Mouse (Mus musculus) forebrain, embryonic 14.5 days (tissue): ENCODE measurements around the gene Kctd21. TPM values are rescaled to one million over a fixed set of nuclear protein-coding genes. Genes with fewer than 3 reads are reported as not detected.

ENCODE experiments used
- ATAC-seq: fragments of 200-750 bp; cut with Nextera tagmentation; 2 replicates; pipeline ENCODE4 v1.8.0; 2017; ENCODE audit warnings: mild to moderate bottlenecking, moderate library complexity
- DNase-seq: peaks from one replicate; pipeline ENCODE4 v3.0.0-alpha.2; 2015; ENCODE audit warnings: low spot score
- H3K27ac ChIP-seq: fragments of 300-500 bp; sonication (generic); 2 replicates; pipeline ENCODE4 v1.5.1; 2014; ENCODE audit warnings: low read depth, mild to moderate bottlenecking, control low read depth, low read length, moderate library complexity
- H3K27me3 ChIP-seq: fragments of 300-500 bp; sonication (generic); replicated peaks from 2 replicates; pipeline ENCODE4 v1.6.1; 2014; ENCODE audit warnings: low read length, control low read depth, mixed read lengths; ENCODE audit not compliant: control insufficient read depth, insufficient read depth
- H3K36me3 ChIP-seq: fragments of 300-500 bp; sonication (generic); 2 replicates; pipeline ENCODE4 v1.6.1; 2014; ENCODE audit warnings: low read length, control low read depth; ENCODE audit not compliant: control insufficient read depth, insufficient read depth
- H3K4me1 ChIP-seq: fragments of 300-500 bp; sonication (generic); 2 replicates; pipeline ENCODE4 v1.6.1; 2014; ENCODE audit warnings: antibody characterized with exemption, low read length, control low read depth; ENCODE audit not compliant: control insufficient read depth, insufficient read depth
- H3K4me2 ChIP-seq: fragments of 300-500 bp; sonication (generic); 2 replicates; pipeline ENCODE4 v1.6.1; 2014; ENCODE audit warnings: mild to moderate bottlenecking, control low read depth, low read length
- H3K4me3 ChIP-seq: fragments of 300-500 bp; sonication (generic); 2 replicates; pipeline ENCODE4 v1.5.1; 2014; ENCODE audit warnings: low read depth, low read length, control low read depth
- H3K9ac ChIP-seq: fragments of 300-500 bp; sonication (generic); 2 replicates; pipeline ENCODE4 v1.6.1; 2014; ENCODE audit warnings: mild to moderate bottlenecking, low read length, control low read depth, moderate library complexity
- H3K9me3 ChIP-seq: fragments of 300-500 bp; sonication (generic); replicated peaks from 2 replicates; pipeline ENCODE4 v1.6.1; 2016; ENCODE audit warnings: low read length, control low read depth, mixed read lengths; ENCODE audit not compliant: control insufficient read depth
- WGBS: fragments of 180-500 bp; shearing (Covaris S2); extraction: QIAGEN DNeasy Blood & Tissue Kit; methylation state at CpG from one replicate; pipeline ENCODE4 v1.1.7; 2014; 5-methylcytosine and 5-hydroxymethylcytosine counted together
- polyA plus RNA-seq: library from polyadenylated mRNA; unstranded; fragments of >200 nt; fragmentation: Nextera tagmentation; extraction: Ambion mirVana; gene quantifications from 2 replicates; pipeline ENCODE4 v1.2.1, GENCODE M21; 2014

Gene Kctd21
- 7.5 and 7.9 TPM in 2 replicates for polyA plus RNA-seq

- Histone ChIP-seq H3K9ac (peak within 1 kb of the TSS; percentile 76), H3K27ac (peak within 1 kb of the TSS; percentile 33; the same call in 1 of the 2 replicates), H3K4me2 (peak within 1 kb of the TSS; percentile 65), H3K4me1 (peaks cover 12% of the 10 kb centered on the region), H3K4me3 (peak within 1 kb of the TSS; percentile 77), H3K36me3 (no peaks in the 10 kb centered on the region), H3K27me3 (peaks cover 2% of the 10 kb centered on the region; the same call in 1 of the 2 replicates), H3K9me3 (no peaks in the 10 kb centered on the region)
- DNase-seq (peak; percentile 97), ATAC-seq (peak; percentile 99)
- WGBS = under 1% methylated on average over 61 of the region's 68 CpGs
Measured at GRCm38 (mm10) chr7:97331726-97332666, at the start of gene Kctd21, which contains the start of gene Usp35. TSS of gene Kctd21 (plus strand) at chr7:97332327. TSS of gene Usp35 (minus strand) at chr7:97332020.

GRCm38 (mm10) chr7:97296986-97297385, 35.1 kb upstream of the Kctd21 start:
- Histone ChIP-seq H3K4me3 (no peak overlapping the region), H3K9ac (no peak overlapping the region), H3K4me1 (no peaks in the 10 kb centered on the region), H3K9me3 (no peaks in the 10 kb centered on the region), H3K27me3 (no peaks in the 10 kb centered on the region), H3K27ac (no peak overlapping the region), H3K36me3 (0 out of 2 replicates have a peak, but pooled peaks cover 10% of the 10 kb centered on the region), H3K4me2 (no peak overlapping the region)
- DNase-seq (no peak), ATAC-seq (no peak)
- WGBS = 54% methylated on average over 2 of the region's 2 CpGs

- Histone ChIP-seq H3K9ac (no peak overlapping the region), H3K4me3 (no peak overlapping the region), H3K36me3 (0 out of 2 replicates have a peak, but pooled peaks cover 10% of the 10 kb centered on the region), H3K27me3 (no peaks in the 10 kb centered on the region), H3K4me2 (no peak overlapping the region), H3K9me3 (no peaks in the 10 kb centered on the region), H3K4me1 (no peaks in the 10 kb centered on the region), H3K27ac (no peak overlapping the region)
- 2% methylated on average over 2 of the region's 2 CpGs for WGBS
- peak; percentile 83 for DNase-seq
- ATAC-seq = peak; percentile 46; the same call in 1 of the 2 replicates
Measured at GRCm38 (mm10) chr7:97297466-97297865, 34.7 kb upstream of the Kctd21 start.

- DNase-seq (no peak), ATAC-seq (no peak)
- no peak overlapping the region for H3K9ac ChIP-seq
- no peak overlapping the region for H3K27ac ChIP-seq
- peaks cover 11% of the 10 kb centered on the region; the same call in 1 of the 2 replicates for H3K36me3 ChIP-seq
- H3K4me2 ChIP-seq = no peak overlapping the region
- no peaks in the 10 kb centered on the region for H3K4me1 ChIP-seq
- no peaks in the 10 kb centered on the region for H3K9me3 ChIP-seq
- no peak overlapping the region for H3K4me3 ChIP-seq
- WGBS = 94% methylated on average over 2 of the region's 2 CpGs
- no peaks in the 10 kb centered on the region for H3K27me3 ChIP-seq
Measured at GRCm38 (mm10) chr7:97298279-97298678, 33.8 kb upstream of the Kctd21 start.

DNA sequence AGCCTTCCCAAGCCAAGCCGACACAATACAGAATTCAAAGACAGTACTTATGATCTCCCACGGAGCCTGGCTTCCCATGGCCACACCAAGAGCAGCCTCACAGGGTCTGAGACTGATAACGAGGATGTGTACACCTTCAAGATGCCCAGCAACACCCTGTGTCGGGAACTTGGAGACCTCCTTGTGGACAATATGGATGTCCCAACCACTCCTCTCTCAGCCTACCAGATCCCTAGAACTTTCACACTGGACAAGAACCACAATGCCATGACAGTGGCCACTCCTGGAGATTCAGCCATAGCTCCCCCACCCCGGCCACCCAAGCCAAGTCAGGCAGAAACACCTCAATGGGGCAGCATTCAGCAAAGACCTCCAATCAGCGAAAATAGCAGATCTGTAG, 33.2 kb upstream of the Kctd21 start:
- no peak overlapping the region for H3K4me3 ChIP-seq
- H3K4me1 ChIP-seq = no peaks in the 10 kb centered on the region
- no peaks in the 10 kb centered on the region for H3K9me3 ChIP-seq
- no peak overlapping the region for H3K27ac ChIP-seq
- H3K9ac ChIP-seq = no peak overlapping the region
- H3K27me3 ChIP-seq = no peaks in the 10 kb centered on the region
- 83% methylated on average over 6 of the region's 6 CpGs for WGBS
- H3K36me3 ChIP-seq = peaks cover 17% of the 10 kb centered on the region
- no peak for ATAC-seq
- H3K4me2 ChIP-seq = no peak overlapping the region
- no peak for DNase-seq

DNA sequence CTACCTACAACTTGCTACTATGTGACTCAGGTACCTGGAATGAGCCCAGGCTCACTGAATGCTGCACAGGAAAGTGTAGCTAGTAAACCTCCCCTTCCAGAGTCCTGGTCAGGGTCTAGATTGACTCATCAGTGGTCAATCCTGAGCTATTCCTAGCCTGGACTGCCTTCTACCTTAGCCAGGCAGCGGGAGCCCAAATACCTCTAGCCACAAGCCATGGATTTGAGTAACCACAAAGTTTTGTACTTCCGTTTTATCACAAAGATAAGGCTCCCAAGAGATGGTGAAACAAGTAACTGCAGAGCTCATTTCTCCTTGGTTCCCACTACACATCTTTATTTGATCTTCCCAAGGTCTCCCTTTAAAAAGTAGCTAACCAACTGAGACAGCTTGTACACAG, 31.2 kb upstream of the Kctd21 start:
- Histone ChIP-seq H3K9ac (no peak overlapping the region), H3K9me3 (no peaks in the 10 kb centered on the region), H3K27me3 (no peaks in the 10 kb centered on the region), H3K36me3 (peaks cover 31% of the 10 kb centered on the region), H3K4me1 (no peaks in the 10 kb centered on the region), H3K4me3 (no peak overlapping the region), H3K4me2 (no peak overlapping the region), H3K27ac (no peak overlapping the region)
- DNase-seq (no peak), ATAC-seq (no peak)
- 94% methylated on average over 2 of the region's 2 CpGs for WGBS

DNA sequence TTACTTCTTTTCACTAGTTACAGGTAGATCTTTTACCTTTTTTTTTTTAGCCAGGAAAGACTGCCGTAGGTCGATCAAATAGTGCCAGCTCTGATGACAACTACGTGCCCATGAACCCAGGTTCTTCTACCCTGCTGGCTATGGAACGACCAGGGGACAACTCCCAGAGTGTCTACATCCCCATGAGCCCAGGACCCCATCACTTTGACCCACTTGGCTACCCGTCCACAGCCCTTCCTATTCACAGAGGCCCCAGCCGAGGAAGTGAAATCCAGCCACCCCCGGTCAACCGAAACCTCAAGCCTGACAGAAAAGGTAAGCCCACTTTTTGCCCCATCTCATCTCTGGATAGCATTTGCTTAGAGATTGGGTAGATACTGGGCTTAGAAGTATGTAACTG, 30.8 kb upstream of the Kctd21 start:
- Histone ChIP-seq H3K27me3 (no peaks in the 10 kb centered on the region), H3K36me3 (peaks cover 31% of the 10 kb centered on the region), H3K27ac (no peak overlapping the region), H3K4me3 (no peak overlapping the region), H3K9ac (no peak overlapping the region), H3K4me1 (no peaks in the 10 kb centered on the region), H3K4me2 (no peak overlapping the region), H3K9me3 (no peaks in the 10 kb centered on the region)
- no peak for ATAC-seq
- 84% methylated on average over 8 of the region's 8 CpGs for WGBS
- DNase-seq = no peak

- H3K9me3 ChIP-seq = no peaks in the 10 kb centered on the region
- H3K9ac ChIP-seq = no peak overlapping the region
- H3K27ac ChIP-seq = no peak overlapping the region
- H3K4me2 ChIP-seq = no peak overlapping the region
- peaks cover 40% of the 10 kb centered on the region for H3K36me3 ChIP-seq
- 91% methylated on average over 4 of the region's 4 CpGs for WGBS
- DNase-seq = no peak
- H3K27me3 ChIP-seq = no peaks in the 10 kb centered on the region
- no peaks in the 10 kb centered on the region for H3K4me1 ChIP-seq
- no peak overlapping the region for H3K4me3 ChIP-seq
- no peak for ATAC-seq
Measured at GRCm38 (mm10) chr7:97302261-97302660, 29.9 kb upstream of the Kctd21 start.

GRCm38 (mm10) chr7:97302876-97303275, 29.3 kb upstream of the Kctd21 start:
- H3K9me3 ChIP-seq = no peaks in the 10 kb centered on the region
- ATAC-seq = no peak
- H3K9ac ChIP-seq = no peak overlapping the region
- H3K4me3 ChIP-seq = no peak overlapping the region
- no peaks in the 10 kb centered on the region for H3K4me1 ChIP-seq
- no peaks in the 10 kb centered on the region for H3K27me3 ChIP-seq
- 85% methylated on average over 4 of the region's 4 CpGs for WGBS
- H3K36me3 ChIP-seq = peaks cover 40% of the 10 kb centered on the region
- no peak for DNase-seq
- no peak overlapping the region for H3K4me2 ChIP-seq
- no peak overlapping the region for H3K27ac ChIP-seq
